Mouse (Mus musculus) urinary bladder, postnatal 10 days (tissue): ENCODE results near the gene Atp2b2.

Experiments used
- DNase-seq: peaks from one replicate; pipeline ENCODE4 v3.0.0; 2022; ENCODE audit warnings: low spot score

Gene Atp2b2

GRCm38 (mm10) chr6:113889180-113889579 is 153.2 kb downstream of the Atp2b2 start:
- no peak for DNase-seq

- no peak for DNase-seq
Observed at GRCm38 (mm10) chr6:113886886-113887285, 155.5 kb downstream of the Atp2b2 start.

GRCm38 (mm10) chr6:113884806-113885205 is 157.6 kb downstream of the Atp2b2 start:
- no peak for DNase-seq

GRCm38 (mm10) chr6:113883225-113883624 is 159.2 kb downstream of the Atp2b2 start:
- no peak for DNase-seq

- no peak for DNase-seq
Observed at GRCm38 (mm10) chr6:113882396-113882795, 160.0 kb downstream of the Atp2b2 start.

- DNase-seq, result no peak
Observed at GRCm38 (mm10) chr6:113881561-113882243, 160.7 kb downstream of the Atp2b2 start.

- no peak for DNase-seq
Observed at GRCm38 (mm10) chr6:113879366-113879765, 163.0 kb downstream of the Atp2b2 start.

- no peak for DNase-seq
Observed at GRCm38 (mm10) chr6:113878510-113879128, 163.8 kb downstream of the Atp2b2 start.

GRCm38 (mm10) chr6:113876585-113876984 is 165.8 kb downstream of the Atp2b2 start:
- DNase-seq, result no peak

GRCm38 (mm10) chr6:113875201-113875600 is 167.2 kb downstream of the Atp2b2 start:
- no peak for DNase-seq

GRCm38 (mm10) chr6:113872654-113873053 is 169.8 kb downstream of the Atp2b2 start:
- no peak for DNase-seq

GRCm38 (mm10) chr6:113870775-113871174 is 171.6 kb downstream of the Atp2b2 start:
- DNase-seq, result no peak

- no peak for DNase-seq
Observed at GRCm38 (mm10) chr6:113868552-113868951, 173.9 kb downstream of the Atp2b2 start.

GRCm38 (mm10) chr6:113865699-113866098 is 176.7 kb downstream of the Atp2b2 start:
- no peak for DNase-seq

- no peak for DNase-seq
Observed at GRCm38 (mm10) chr6:113864812-113865211, 177.6 kb downstream of the Atp2b2 start.

GRCm38 (mm10) chr6:113862955-113863354 is 179.5 kb downstream of the Atp2b2 start:
- DNase-seq, result no peak

GRCm38 (mm10) chr6:113861938-113862337 is 180.5 kb downstream of the Atp2b2 start:
- DNase-seq, result no peak

GRCm38 (mm10) chr6:113861375-113861770 is 181.0 kb downstream of the Atp2b2 start:
- DNase-seq, result no peak

- no peak for DNase-seq
Observed at GRCm38 (mm10) chr6:113860735-113861374, 181.6 kb downstream of the Atp2b2 start.

GRCm38 (mm10) chr6:113860023-113860734 is 182.2 kb downstream of the Atp2b2 start:
- no peak for DNase-seq

GRCm38 (mm10) chr6:113858317-113858716 is 184.1 kb downstream of the Atp2b2 start:
- no peak for DNase-seq

GRCm38 (mm10) chr6:113857310-113857873 is 185.0 kb downstream of the Atp2b2 start:
- DNase-seq, result no peak
